In genomic region chr12:8817467-8818232, GRCm38 (mm10) we compare ENCODE assay signal across 8 mouse cellular contexts. TPM values are rescaled to one million over a fixed set of nuclear protein-coding genes. Genes with fewer than 3 reads are reported as not detected.
A peak's percentile ranks its signal among the peaks of the same experiment; 100 is the strongest.
DNase-seq lines count a peak whose midpoint lies in the region; ATAC-seq lines count a peak whose summit lies in the region.

No protein-coding gene starts in this region.

- no peak overlapping the region for H3K9ac ChIP-seq in embryonic facial prominence, embryonic 12.5 days
- no peak overlapping the region for H3K9ac ChIP-seq in limb, embryonic 12.5 days (replicated peaks)

- H3K4me1 ChIP-seq in embryonic facial prominence, embryonic 12.5 days = peaks cover 9% of the 10 kb centered on the region; the same call in 1 of the 2 replicates
- peaks cover 10% of the 10 kb centered on the region for H3K4me1 ChIP-seq in limb, embryonic 12.5 days (replicated peaks)

- H3K9me3 ChIP-seq in embryonic facial prominence, embryonic 12.5 days = no peaks in the 10 kb centered on the region
- no peaks in the 10 kb centered on the region for H3K9me3 ChIP-seq in limb, embryonic 12.5 days

- no peaks in the 10 kb centered on the region for H3K27me3 ChIP-seq in embryonic facial prominence, embryonic 12.5 days
- H3K27me3 ChIP-seq in limb, embryonic 12.5 days = no peaks in the 10 kb centered on the region

- DNase-seq in layer of hippocampus, postnatal 10 days (ENCODE audit: low spot score in 2 of 2) = peak; percentile 7 to 26
- no peak for DNase-seq in layer of hippocampus, adult 9-11 months
- peak; percentile 60 to 66 for DNase-seq in heart, adult 9 months (ENCODE audit: low spot score in 2 of 2)
- DNase-seq in retina, embryonic 14.5 days (ENCODE audit: low spot score) = peak; percentile 24
- DNase-seq in adipocyte (ENCODE audit: low spot score) = no peak
- no peak for DNase-seq in spleen, postnatal 10 days (ENCODE audit: low spot score in 2 of 2)

- 0 out of 2 replicates have a peak, but pooled peaks have one; percentile 69 for ATAC-seq in embryonic facial prominence, embryonic 12.5 days (ENCODE audit: insufficient number of reproducible peaks, insufficient read depth, low FRiP score, low TSS enrichment)
- no peak for ATAC-seq in limb, embryonic 12.5 days (ENCODE audit: insufficient number of reproducible peaks, insufficient read depth, low FRiP score, low TSS enrichment, low read depth)

- no peak overlapping the region for H3K4me2 ChIP-seq in embryonic facial prominence, embryonic 12.5 days (replicated peaks)
- H3K4me2 ChIP-seq in limb, embryonic 12.5 days = peak overlapping the region; percentile 26; the same call in 1 of the 2 replicates

- 31% methylated on average over 13 of the region's 13 CpGs for WGBS in embryonic facial prominence, embryonic 12.5 days
- 18% methylated on average over 13 of the region's 13 CpGs for WGBS in limb, embryonic 12.5 days

- no peak overlapping the region for H3K27ac ChIP-seq in embryonic facial prominence, embryonic 12.5 days
- H3K27ac ChIP-seq in limb, embryonic 12.5 days = no peak overlapping the region

- no peaks in the 10 kb centered on the region for H3K36me3 ChIP-seq in embryonic facial prominence, embryonic 12.5 days
- no peaks in the 10 kb centered on the region for H3K36me3 ChIP-seq in limb, embryonic 12.5 days

- H3K4me3 ChIP-seq in embryonic facial prominence, embryonic 12.5 days = no peak overlapping the region
- no peak overlapping the region for H3K4me3 ChIP-seq in limb, embryonic 12.5 days (replicated peaks)

RNA-seq across cellular contexts. Expression of gene Sdc1, which starts 46.5 kb away (rescaled TPM):
- total RNA-seq in layer of hippocampus, postnatal 10 days (2021) = 1 to 10 TPM; 4.8 to 5.2 TPM
- polyA plus RNA-seq in embryonic facial prominence, embryonic 12.5 days (2016; fragmentation: Nextera tagmentation; extraction: Ambion mirVana) = 173 and 184 TPM in 2 replicates
- polyA plus RNA-seq in limb, embryonic 12.5 days (2016; fragmentation: Nextera tagmentation; extraction: Ambion mirVana) = 257 and 262 TPM in 2 replicates

Comparison
In these comparisons a context has a peak if more than half of its experiments do, and no peak if none do; other contexts are left out.
1. DNase-seq: peak in layer of hippocampus, postnatal 10 days (2 of 2), heart, adult 9 months (2 of 2) and retina, embryonic 14.5 days (single experiment); none in layer of hippocampus, adult 9-11 months (single experiment), adipocyte (single experiment) and spleen, postnatal 10 days (0 of 2).